Mouse (Mus musculus): ENCODE results near the gene Galnt3. TPM values are rescaled to one million over a fixed set of nuclear protein-coding genes. Genes with fewer than 3 reads are reported as not detected.

Galnt3 gene
- polyA plus RNA-seq, 3 experiments from 2014 or later, result 1.1 to 2.0 TPM; not detected in 1

Other genes with a start within 250 kb of the Galnt3 start
- gene Ttc21b, start 131.6 kb upstream of the Galnt3 start, polyA plus RNA-seq (2017; shearing (Covaris generic)), result 1 to 10 TPM; 4.7 to 6.7 (median 4.8) TPM

Data from inflammation-experienced regulatory T-cells, adult 6 months (primary cell).